Mouse (Mus musculus) frontal cortex, postnatal 25 days (tissue): ENCODE results near the gene Clec2d.
"Not testable (repeated sequence)": the region's sequence is repeated elsewhere in the genome, so short reads cannot be mapped to it uniquely, and the experiment has no call there.

ENCODE experiments used
- DNase-seq, 2 experiments: peaks; one replicate each; pipeline ENCODE4 v3.0.0; 2022; ENCODE audit warnings: low spot score in 2 of 2

Gene Clec2d

DNA sequence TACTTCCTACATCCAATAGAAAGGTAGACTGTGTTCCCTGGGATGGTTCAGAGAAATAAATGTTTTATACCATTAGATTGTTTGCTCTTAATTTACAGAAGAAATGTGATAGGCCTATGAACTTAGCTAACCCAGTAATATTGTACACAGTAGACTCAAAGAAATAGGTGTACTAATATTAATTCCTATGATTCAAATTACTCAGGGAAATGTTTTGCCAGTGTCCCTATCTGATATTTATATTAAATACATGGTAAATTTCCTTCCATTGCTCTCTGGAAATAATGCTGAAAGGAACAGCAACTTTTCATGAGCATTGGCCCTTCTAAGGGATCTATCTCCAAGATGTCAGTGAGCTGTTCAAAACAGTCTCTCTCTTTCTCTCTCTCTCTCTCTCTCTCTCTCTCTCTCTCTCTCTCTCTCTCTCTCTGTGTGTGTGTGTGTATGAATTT lies 6.8 kb downstream of the Clec2d start:
- DNase-seq: no peak

DNA sequence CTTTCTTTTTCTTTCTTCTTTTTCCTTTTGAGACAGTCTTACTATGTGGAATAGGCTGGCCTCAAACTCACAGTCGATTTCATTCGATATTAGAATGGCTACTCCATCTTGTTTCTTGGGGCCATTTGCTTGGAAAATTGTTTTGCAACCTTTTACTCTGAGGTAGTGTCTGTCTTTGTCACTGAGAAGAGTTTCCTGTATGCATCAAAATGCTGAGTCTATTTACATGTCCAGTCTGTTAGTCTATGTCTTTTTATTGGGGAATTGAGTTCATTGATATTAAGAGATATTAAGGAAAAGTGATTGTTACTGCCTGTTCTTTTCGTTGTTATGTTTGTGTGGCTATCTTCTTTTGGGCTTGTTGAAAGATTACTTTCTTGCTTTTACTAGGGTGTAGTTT lies 7.4 kb downstream of the Clec2d start:
- not testable (repeated sequence) for DNase-seq

DNA sequence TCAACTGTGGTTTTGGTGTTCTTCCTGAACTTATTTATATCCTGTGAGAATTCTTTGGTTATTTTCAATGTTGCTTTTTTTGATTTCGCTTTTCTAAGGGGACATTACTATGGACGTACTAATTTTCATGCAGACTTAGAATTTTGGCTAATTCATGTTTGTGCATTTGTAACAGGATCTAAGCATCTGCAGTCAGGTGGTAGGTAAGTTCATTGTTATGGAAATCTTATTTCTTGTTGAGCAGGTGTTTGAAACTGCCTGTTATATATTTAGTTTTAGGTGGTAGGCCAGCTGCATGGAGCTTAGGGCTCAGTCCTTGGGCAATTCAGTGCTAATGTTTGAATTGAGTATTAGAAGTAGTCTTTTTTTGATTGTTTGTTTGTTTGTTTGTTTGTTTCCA lies 13.0 kb downstream of the Clec2d start:
- no peak for DNase-seq

DNA sequence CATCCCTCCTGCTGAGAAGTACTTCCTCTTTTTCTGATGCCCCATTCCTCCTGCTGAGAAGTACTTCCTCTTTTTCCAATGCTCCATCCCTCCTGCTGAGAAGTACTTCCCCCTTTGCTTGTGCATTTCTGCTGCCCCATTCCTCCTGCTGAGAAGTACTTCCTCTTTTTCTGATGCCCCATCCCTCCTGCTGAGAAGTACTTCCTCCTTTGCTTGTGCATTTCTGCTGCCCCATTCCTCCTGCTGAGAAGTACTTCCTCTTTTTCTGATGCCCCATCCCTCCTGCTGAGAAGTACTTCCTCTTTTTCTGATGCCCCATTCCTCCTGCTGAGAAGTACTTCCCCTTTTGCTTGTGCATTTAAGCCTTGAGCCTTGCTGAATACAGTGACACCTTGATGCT lies 19.7 kb downstream of the Clec2d start:
- not testable (repeated sequence) for DNase-seq

DNA sequence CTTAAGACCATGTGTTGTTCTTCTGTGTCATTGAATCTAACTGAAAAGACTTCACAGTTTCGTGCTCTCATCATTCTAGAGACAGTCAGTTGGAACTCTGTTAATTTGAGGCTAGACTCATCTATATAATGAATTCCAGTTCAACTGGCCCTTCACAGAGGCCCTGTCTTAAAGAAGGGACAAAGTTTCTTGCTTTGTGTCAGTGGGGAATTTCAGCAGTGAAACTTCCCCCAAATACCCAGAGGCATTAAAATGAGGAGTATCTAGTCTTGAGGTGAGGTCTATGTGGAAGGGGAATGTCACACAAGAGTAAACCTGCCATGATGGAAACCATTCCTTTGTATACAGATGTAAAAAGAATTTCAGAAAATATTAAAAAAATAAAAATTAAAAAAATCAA lies 21.9 kb downstream of the Clec2d start:
- DNase-seq: no peak

DNA sequence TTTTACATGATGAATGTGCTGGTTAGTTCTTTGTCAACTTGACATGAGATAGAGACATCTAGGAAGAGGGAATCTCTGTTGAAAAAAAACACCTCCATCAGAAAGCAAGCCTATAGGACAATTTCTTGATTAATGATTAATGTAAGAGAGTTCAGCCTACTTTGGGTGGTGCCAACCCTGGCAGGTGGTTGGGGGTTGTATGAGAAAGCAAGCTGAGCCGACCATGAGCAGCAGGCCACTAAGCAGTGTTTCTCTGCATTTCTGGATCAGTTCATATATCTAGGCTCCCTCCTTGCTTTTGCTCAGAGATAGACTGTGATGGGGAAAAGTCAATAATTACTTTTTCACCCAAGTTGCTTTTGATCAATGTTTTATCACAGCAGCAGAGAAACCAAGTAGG lies 23.9 kb downstream of the Clec2d start:
- no peak for DNase-seq

DNA sequence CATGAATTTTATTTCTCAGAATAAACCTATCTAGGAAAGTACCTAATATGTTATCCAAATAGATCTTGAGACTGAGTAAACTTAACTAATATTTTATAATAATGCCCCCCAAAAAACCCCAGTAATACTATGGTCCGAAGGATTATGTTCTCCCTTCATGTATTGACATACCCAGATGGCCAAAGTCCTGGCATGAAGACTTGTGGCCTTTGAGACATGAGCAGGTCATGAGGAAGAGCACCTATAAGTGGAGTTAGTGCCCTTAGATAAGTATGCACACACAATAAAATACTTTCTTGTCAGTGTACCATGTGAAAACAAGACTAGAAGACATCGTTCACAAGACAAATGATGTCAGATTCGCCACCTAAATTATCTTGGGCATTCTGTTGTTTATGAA lies 24.4 kb downstream of the Clec2d start:
- no peak for DNase-seq

DNA sequence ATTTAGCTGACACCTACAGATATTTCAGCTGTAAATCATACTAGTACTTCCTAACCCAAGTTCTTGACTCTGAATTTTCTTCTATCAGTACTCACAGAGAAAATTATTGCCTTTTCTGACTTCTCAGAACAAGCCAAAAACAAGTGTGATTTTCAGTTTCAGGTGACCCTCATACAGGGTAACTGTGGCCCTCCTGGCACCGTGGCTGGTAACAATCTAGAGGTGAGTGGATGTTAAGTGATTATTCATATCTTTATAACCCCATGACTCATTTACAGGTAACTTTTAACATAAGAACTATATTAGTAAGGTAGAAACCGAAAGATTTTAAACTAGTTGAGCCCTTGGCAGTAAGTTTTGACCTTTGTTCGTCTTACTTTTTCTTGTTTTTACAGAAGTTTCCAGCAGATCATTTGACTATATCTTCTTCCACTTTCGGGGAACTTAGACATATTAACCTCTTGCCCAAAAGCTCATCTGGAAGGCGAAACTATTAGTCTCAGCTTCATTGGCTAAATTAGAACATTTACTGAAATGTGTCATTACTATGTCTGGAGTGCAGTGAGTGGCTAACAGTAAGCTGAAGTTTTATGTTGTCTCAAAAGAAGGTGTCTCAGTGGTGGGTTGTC lies 28.6 kb downstream of the Clec2d start:
- DNase-seq: no peak

DNA sequence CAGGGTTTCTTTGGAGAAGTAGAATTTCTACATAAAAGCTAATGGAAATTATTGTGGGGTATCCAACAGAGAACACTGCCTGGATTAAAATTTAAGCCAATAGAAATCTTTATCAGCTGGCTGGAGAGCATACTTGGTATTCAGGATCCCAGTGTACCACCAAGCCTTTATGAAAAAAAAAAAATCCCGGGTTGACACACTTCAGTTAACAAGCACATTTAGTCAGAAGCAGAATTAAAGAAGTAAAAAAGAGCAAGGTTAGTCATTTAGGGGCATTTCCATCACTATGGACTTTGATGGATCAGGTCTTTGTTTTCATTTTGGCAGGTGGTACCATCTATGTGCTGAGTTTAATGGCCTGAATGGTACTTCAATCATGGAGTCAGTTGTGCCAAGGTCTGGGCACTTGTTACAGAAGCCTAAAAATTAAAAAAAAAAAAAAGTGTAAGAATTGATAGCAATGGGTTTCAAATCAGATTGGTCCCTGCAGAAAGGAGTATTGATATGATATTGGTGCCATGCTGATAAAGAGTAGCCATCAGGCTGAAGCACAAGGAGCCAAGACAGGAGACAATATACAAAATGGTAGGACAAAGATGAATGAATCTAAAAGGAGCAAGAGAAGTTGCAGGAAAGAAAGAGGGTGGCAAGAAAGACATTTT lies 29.5 kb downstream of the Clec2d start:
- no peak for DNase-seq

DNA sequence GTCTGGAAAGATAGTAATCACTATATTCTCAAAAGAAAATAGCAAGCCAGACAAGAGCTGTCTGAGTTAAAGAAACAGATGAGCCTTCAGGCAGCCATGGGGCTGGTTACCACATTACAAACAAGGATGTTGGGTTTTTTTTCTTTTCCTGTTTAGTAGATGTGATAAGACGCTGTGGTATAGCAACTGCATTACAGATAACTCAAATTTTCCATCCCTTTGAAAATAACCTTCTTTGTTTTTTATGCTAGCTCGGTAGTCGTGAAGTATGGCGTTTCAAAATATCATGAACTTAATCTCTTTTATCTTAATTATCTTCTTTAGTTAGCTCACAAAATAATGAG lies 30.0 kb downstream of the Clec2d start:
- no peak for DNase-seq

DNA sequence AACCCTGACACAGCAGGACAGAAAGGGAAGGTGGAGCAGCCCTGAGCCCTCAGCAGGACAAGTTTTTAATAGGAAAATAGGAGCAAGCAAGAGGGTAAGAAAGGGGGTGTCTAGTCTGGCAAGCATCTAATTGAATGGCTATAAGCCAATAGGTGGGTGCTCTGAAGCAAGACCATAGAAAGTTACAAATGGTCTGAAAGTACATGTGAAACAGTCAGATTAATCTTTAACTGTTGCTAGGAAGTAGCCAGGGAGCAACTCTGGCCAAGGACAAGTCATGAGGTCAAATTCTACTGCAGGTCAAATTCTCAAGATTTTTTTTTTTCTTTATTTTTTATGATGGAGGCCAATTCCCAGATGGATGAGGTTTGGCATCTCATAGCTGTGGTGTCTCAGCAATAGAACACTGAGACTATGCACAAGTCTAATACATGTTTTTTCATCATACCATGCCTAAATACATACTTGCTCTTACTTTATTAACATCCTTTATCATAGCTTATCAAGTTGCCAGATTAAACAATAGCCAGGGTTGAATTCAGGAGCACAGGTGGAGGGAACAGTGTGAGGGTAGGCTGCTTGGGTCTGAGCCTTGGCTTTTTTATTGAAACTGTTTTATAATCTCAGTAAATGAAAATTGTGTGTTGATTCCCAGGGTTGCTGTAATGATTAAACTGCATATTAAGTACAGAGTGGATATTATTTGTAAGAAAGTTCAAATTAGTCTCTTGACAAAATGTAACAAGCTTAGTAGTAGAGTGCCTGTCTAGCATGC lies 32.2 kb downstream of the Clec2d start:
- no peak for DNase-seq

DNA sequence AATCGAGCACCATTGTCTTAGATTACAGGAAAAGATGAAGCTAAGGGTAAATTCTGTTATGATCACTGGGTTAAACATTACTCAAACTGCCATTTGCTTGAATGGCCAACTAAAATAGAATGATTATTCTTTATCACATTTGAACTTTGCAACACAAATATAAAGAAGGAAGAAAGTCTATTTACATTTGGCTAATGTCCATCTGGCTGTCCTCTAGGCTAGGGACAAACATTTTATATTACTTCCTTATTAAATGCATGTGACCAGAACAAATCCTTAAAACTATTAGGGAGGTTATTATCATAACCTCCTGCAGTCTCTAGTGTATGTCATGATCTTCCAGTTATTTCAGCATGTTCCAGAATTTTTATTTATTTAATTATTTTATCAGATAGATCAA lies 33.1 kb downstream of the Clec2d start:
- no peak for DNase-seq

DNA sequence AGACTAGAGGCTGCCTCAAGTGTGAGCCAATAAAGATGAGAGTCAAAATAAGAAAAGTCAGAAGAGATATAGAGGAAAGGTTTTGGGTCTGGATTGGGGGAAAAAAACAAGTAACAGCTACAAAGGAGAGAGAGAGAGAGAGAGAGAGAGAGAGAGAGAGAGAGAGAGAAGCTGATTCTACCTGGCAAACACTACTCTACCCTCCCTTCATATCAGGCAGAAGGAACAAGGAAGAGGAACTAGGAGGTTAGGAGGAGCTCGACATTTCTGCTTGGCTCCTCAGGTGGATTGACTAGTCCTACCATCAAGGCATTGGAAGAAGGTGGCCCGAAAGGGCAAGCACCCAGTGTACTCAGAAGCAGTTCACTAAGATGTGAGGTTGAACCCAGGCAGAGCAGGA lies 33.8 kb downstream of the Clec2d start:
- no peak for DNase-seq

DNA sequence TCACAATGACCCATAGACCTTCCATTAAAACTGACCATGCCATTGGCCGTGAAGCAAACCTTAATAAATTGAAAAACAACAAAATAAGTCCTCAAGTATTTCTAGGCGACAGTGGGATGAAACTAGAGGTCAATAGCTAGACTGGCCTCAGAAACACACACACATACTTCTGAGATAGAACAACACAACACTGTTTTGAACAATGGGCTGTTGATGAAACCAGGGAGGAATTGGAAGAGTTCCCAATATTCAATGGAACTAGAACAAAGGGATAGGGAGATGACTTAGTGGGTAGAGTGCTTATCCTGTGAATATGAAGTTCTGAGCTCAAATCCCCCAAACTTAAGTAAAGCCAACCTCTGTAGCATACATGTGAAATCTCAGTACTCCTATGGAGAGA lies 34.6 kb downstream of the Clec2d start:
- no peak for DNase-seq

DNA sequence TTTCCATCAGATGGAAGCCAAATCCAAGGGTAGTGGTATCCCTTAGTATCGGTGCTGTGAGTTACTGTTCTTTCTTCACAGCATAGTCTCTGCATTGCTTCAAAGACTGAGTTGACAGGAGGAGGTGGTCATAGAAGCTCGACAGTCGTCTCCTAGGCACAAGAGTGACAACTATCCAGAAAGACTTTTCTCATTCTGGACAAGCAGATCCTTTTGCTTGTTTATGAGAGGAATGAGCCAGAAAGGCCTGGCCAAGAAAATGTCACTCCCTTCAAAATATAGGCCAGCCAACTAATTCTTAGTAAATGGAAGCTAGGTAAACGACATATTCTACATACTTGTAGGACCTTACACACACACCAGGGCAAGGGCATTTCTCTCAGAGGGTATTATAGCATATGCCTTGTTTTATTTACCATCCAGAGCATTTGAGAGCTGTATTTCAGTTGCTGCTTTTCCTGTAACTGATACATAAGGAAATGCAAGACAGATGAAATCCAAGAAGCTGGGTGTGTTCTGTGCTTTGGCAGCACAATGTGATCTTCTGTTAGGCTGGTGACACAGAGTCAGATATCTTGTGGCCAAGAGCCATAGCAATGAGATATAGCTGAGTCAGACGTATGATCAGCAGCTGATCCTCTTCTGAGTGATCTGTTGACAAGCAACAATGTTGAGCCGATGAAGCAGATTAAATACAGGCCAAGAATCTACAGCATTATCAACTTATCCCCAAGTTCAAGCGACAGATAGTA lies 35.6 kb downstream of the Clec2d start:
- DNase-seq: no peak

DNA sequence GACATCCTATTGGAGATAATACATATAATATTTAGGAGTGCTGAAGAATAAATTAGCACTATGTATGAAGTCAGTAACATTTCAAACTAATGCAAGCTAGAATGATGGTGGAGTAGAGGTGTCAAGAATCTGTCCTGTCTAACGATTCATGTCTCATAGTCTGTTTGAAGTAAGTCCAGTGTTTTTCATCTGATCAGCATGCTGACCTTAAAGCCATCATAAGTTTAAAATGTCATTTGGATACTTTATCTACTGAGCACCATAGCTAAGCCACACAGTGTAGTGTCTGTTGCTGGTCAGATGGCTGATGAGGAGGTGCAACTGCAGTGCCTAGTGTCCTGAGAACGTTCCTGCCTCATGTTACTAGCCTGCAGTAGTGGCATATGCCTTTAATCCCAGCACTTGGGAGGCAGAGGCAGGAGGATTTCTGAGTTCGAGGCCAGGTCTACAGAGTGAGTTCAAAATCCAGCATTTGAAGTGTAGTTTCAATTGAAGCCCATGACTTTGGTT lies 36.4 kb downstream of the Clec2d start:
- no peak for DNase-seq

DNA sequence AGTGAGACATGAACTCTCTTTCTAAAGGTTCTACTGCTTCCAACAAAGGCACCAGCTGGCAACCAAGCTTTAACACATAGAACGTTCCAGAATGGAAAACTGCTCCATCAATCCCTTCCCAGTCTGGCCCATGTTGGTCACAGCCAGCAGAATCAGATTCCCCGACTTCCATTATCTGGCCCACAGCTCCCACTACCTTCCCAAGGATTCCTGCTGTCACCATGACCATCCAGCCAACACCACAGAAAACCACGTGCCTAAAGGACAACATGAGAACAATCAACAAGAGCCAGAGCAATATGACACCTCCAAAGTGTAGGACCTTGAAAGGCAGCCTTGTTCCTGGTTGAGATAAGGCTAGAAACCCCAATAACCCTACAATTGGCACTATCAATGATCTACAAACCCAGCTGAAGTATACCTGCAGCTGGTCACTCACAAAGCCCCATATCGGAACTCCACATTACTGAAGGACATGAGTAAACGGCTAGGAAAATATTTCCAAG lies 37.8 kb downstream of the Clec2d start:
- no peak for DNase-seq

DNA sequence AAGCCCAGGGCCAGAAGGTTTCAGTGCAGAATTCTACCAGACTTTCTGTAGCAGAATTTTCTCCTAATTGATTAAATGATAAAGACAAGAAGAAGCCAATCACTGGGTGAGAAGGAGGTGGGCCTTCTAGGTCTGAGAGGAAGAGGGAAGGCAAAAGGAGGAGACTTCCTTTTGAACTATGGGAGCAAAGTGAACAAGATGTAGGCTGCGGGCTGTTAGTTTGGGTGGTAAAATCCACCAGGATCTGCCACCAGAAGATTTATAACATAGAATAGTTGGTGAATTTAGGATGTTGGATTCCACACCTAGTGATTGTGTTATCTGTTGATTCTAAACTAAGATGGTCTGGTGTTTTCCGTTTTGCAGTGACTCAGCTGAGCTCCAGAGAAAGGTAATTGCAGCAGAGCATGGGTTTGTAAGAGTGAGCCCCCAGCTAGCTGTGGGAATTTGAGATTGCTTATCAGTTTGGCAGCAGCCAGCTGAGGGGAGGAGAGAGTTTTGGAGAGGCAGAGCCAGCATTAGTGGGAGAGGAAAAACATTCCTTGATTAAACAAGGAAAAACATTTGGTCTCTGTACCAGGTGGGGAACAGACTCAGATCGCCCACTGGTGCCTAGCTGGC lies 39.6 kb downstream of the Clec2d start:
- no peak for DNase-seq

DNA sequence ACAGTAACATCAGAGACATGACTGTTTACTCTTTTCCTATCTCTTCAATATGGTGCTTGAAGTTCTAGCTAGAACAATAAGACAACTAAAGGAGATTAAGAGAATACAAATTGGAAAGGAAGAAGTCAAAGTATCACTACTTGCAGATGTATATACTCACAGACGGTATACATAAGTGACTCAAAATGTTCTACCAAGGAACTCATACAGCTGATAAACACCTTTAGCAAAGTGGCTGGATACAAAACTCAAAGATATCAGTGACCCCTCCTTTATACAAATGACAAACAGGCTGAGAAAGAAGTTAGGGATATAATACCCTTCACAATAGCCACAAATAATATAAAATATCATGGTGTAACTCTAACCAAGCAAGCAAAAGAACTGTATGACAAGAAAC lies 40.6 kb downstream of the Clec2d start:
- DNase-seq: no peak

DNA sequence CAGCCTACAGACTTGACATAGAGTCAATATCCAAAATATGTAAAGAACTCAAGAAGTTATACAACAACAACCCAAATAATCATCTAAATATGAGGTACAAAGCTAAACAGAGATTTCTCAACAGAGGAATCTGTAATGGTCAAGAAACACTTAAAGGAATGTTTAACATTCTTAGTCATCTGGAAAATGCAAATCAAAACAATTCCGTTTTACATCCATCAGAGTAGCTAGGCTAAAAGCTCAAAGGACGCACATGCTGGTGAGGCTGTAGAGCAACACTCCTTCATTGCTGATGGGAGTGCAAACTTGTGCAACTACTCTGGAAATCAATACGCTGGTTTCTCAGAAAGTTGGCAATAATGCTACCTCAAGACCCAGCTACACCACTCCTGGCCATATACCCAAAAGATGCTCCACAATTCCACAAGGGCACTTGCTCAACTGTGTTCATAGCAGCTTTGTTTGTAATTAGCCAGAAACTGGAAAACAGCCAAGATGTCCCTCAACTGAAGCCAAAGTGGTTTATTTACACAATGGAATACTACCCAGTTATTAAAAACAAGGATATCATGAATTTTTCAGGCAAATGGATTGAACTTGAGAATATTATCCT lies 41.9 kb downstream of the Clec2d start:
- no peak for DNase-seq

DNA sequence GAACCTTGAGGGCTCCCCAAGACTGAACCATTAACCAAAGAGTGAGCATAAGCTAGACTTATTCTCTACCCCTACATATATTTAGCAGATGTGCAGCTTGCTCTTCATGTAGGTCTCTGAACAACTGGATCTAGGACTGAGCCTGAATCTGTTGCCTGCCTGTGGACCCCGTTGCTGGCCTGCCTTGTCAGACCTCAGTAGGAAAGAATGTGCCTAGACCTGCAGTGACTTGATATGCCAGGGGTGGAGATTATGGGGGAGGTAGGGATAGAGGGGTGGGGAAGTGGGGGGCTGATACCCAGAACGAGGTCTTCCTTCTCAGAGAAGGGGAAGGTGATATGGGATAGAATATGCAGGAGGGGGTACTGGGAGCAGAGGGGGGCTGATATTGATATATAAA lies 43.2 kb downstream of the Clec2d start:
- DNase-seq: no peak
